In genomic region chr2:152089078-152089477, GRCm38 (mm10) we compare ENCODE assay signal across 9 mouse cellular contexts. TPM values are rescaled to one million over a fixed set of nuclear protein-coding genes. Genes with fewer than 3 reads are reported as not detected.
DNase-seq lines count a peak whose midpoint lies in the region; ATAC-seq and TF ChIP-seq lines count a peak whose summit lies in the region.
"Had no signal": no experiment of that assay in that cellular context is flagged by ENCODE, and none has a peak within 500 bp of the region (broad histone marks: within the 10 kb centered on the region; RNA-seq: fewer than 3 reads in every experiment).

No protein-coding gene starts in this region.

- no peak overlapping the region for H3K4me2 ChIP-seq in midbrain, postnatal 0 days (ENCODE audit: low read depth, low read length, poor library complexity, severe bottlenecking)

- TF ChIP-seq CTCF in midbrain, postnatal 0 days (IDR thresholded peaks at IDR 0.05) = peak; percentile 89

- DNase-seq in layer of hippocampus, postnatal 25 days (ENCODE audit: extremely low spot score in 1 of 2, low spot score in 1 of 2) = peak; percentile 64 to 85
- no peak for DNase-seq in layer of hippocampus, adult 9-11 months
- DNase-seq in ES-E14 (ENCODE audit: low read depth, low spot score) = peak; percentile 70
- peak; percentile 76 for DNase-seq in adrenal gland, postnatal 10 days
- DNase-seq in embryo, embryonic 11 days = peak; percentile 76
- DNase-seq in kidney, postnatal 36 days = peak; percentile 47 to 84
- DNase-seq in midbrain, postnatal 0 days (ENCODE audit: low spot score) = peak; percentile 71
- DNase-seq in ovary, postnatal 10 days (ENCODE audit: low spot score) = no peak

- no peak overlapping the region for H3K4me3 ChIP-seq in ES-E14 (ENCODE audit: insufficient read depth in 1 of 2, low read depth in 1 of 2, low read length in 2 of 2, poor library complexity in 1 of 2, severe bottlenecking in 1 of 2)
- no peak overlapping the region for H3K4me3 ChIP-seq in midbrain, postnatal 0 days (ENCODE audit: low read depth, low read length)

- no peaks in the 10 kb centered on the region; the same call in 1 of the 2 replicates for H3K36me3 ChIP-seq in ES-E14 (ENCODE audit: control insufficient read depth, insufficient read depth, low read length, poor library complexity, severe bottlenecking)
- H3K36me3 ChIP-seq in midbrain, postnatal 0 days (ENCODE audit: insufficient read depth, low read length) = no peaks in the 10 kb centered on the region

- 5% methylated on average over 4 of the region's 4 CpGs for WGBS in midbrain, postnatal 0 days

- no peaks in the 10 kb centered on the region for H3K27me3 ChIP-seq in midbrain, postnatal 0 days (ENCODE audit: insufficient read depth, low read length)

- H3K9ac ChIP-seq in ES-E14 (ENCODE audit: insufficient read depth, low read depth, low read length, poor library complexity, severe bottlenecking) = no peak overlapping the region
- H3K9ac ChIP-seq in midbrain, postnatal 0 days (replicated peaks; ENCODE audit: low read length, poor library complexity, severe bottlenecking) = no peak overlapping the region

- H3K27ac ChIP-seq in ES-E14 (ENCODE audit: insufficient read depth, low read depth, low read length, poor library complexity, severe bottlenecking) = no peak overlapping the region
- H3K27ac ChIP-seq in midbrain, postnatal 0 days (ENCODE audit: low read depth, low read length) = no peak overlapping the region

- no peaks in the 10 kb centered on the region for H3K9me3 ChIP-seq in ES-E14 (ENCODE audit: control insufficient read depth, insufficient read depth, low read depth, low read length)
- H3K9me3 ChIP-seq in midbrain, postnatal 0 days (ENCODE audit: low read length) = no peaks in the 10 kb centered on the region

- peaks cover 2 to 7% of the 10 kb centered on the region in 2 experiments; a peak in 3 of 4 replicates for H3K4me1 ChIP-seq in ES-E14 (ENCODE audit: control insufficient read depth in 2 of 2, insufficient read depth in 2 of 2, low read length in 2 of 2, poor library complexity in 1 of 2)
- peaks cover 21% of the 10 kb centered on the region; the same call in 1 of the 2 replicates for H3K4me1 ChIP-seq in midbrain, postnatal 0 days (ENCODE audit: insufficient read depth, low read length)

- in situ Hi-C loops in ES-E14 (cut with MboI; ENCODE audit: low sequenced_read_pairs in 2 of 2, unreplicated experiment in 2 of 2) = no loop called here

- ATAC-seq in midbrain, postnatal 0 days (ENCODE audit: low FRiP score) = no peak

TF ChIP-seq in ES-E14, 5 proteins besides CTCF, POLR2A, EP300 and RAD21:
- TF ChIP-seq HCFC1 (IDR thresholded peaks at IDR 0.05; ENCODE audit: borderline replicate concordance, insufficient read depth, low read length) (no peak), ZC3H11A (IDR thresholded peaks at IDR 0.05; ENCODE audit: borderline replicate concordance, low read depth, low read length) (peak; percentile 85)

RNA-seq across cellular contexts. Expression of gene Scrt2, which starts 7.7 kb away (rescaled TPM):
- total RNA-seq in layer of hippocampus, postnatal 25 days (2021) = 10 to 100 TPM; 21.1 to 23.1 TPM
- 0.04 and 0.37 TPM in 2 replicates for total RNA-seq in ES-E14 (2012; rRNA removed)
- under 1 TPM; 0.21 to 0.27 TPM for total RNA-seq in adrenal gland, postnatal 10 days (2021)
- 6.7 and 10.8 TPM in 2 replicates for total RNA-seq in midbrain, postnatal 0 days (2014; rRNA removed)
- 2.2 and 2.3 TPM in 2 replicates for polyA plus RNA-seq in midbrain, postnatal 0 days (2015; fragmentation: Nextera tagmentation; extraction: Ambion mirVana)
- polyA plus RNA-seq: liver, embryonic 16.5 days had no signal

RNA-seq across cellular contexts. Expression of gene Srxn1, which starts 16.2 kb away (rescaled TPM):
- 10 to 100 TPM; 67.2 to 75.2 TPM for total RNA-seq in layer of hippocampus, postnatal 25 days (2021)
- total RNA-seq in ES-E14 (2012; rRNA removed) = 16.0 and 18.3 TPM in 2 replicates
- total RNA-seq in adrenal gland, postnatal 10 days (2021) = 100 to 1,000 TPM in 1 of 2 experiments, 10 to 100 TPM in 1; 48.5 to 177 TPM
- 24.5 and 46.1 TPM in 2 replicates for total RNA-seq in midbrain, postnatal 0 days (2014; rRNA removed)
- 24.8 and 29.5 TPM in 2 replicates for polyA plus RNA-seq in midbrain, postnatal 0 days (2015; fragmentation: Nextera tagmentation; extraction: Ambion mirVana)

RNA-seq across cellular contexts. Expression of gene Tcf15, which starts 54.3 kb away (rescaled TPM):
- total RNA-seq in layer of hippocampus, postnatal 25 days (2021) = 1 to 10 TPM; 4.3 to 4.7 TPM
- 22.4 and 54.6 TPM in 2 replicates for total RNA-seq in ES-E14 (2012; rRNA removed)
- total RNA-seq in adrenal gland, postnatal 10 days (2021) = 10 to 100 TPM; 22.8 to 28.8 TPM
- total RNA-seq in midbrain, postnatal 0 days (2014; rRNA removed) = 2.7 TPM in 1 of 2 replicates, not detected in the other
- polyA plus RNA-seq in midbrain, postnatal 0 days (2015; fragmentation: Nextera tagmentation; extraction: Ambion mirVana) = 0.58 and 0.90 TPM in 2 replicates

Comparison
In these comparisons a context has a peak if more than half of its experiments do, and no peak if none do; other contexts are left out.
1. DNase-seq: peak in layer of hippocampus, postnatal 25 days (2 of 2), ES-E14 (single experiment), adrenal gland, postnatal 10 days (single experiment), embryo, embryonic 11 days (single experiment), kidney, postnatal 36 days (2 of 2) and midbrain, postnatal 0 days (single experiment); none in layer of hippocampus, adult 9-11 months (single experiment) and ovary, postnatal 10 days (single experiment).